Mouse (Mus musculus): ENCODE data around the gene Ifna6. TPM values are rescaled to one million over a fixed set of nuclear protein-coding genes. Genes with fewer than 3 reads are reported as not detected.
"Not testable (repeated sequence)": the region's sequence is repeated elsewhere in the genome, so short reads cannot be mapped to it uniquely, and the experiment has no call there.

The Ifna6 gene
- not detected in 2 replicates for polyA plus RNA-seq (2016; fragmentation: Nextera tagmentation; extraction: Ambion mirVana)

DNA sequence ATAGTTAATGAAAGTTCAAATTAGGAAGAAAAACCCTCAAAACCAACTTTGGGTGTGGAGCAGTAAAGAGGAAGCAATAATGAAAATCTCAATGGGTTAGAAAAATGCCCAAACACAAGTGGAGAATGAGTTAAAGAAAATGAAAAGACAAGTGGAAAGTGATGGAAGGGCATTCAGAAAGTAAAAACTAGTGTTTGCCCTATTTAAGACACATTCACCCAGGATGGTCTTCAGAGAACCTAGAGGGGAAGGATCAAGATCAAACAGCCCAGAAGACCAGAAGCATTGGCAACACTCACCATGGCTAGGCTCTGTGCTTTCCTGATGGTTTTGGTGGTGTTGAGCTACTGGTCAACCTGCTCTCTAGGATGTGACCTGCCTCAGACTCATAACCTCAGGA lies at the start of gene Ifna6:
Gene Ifna6 (plus strand): TSS at position 301 of the 400 bp plus-strand sequence.
- not testable (repeated sequence) for ATAC-seq (ENCODE audit: insufficient number of reproducible peaks, insufficient read depth, low FRiP score, low TSS enrichment, low read depth); H3K27ac ChIP-seq; H3K4me2 ChIP-seq; H3K4me1 ChIP-seq (replicated peaks); H3K4me3 ChIP-seq (replicated peaks); H3K36me3 ChIP-seq; H3K27me3 ChIP-seq; H3K9me3 ChIP-seq; H3K9ac ChIP-seq (replicated peaks)

DNA sequence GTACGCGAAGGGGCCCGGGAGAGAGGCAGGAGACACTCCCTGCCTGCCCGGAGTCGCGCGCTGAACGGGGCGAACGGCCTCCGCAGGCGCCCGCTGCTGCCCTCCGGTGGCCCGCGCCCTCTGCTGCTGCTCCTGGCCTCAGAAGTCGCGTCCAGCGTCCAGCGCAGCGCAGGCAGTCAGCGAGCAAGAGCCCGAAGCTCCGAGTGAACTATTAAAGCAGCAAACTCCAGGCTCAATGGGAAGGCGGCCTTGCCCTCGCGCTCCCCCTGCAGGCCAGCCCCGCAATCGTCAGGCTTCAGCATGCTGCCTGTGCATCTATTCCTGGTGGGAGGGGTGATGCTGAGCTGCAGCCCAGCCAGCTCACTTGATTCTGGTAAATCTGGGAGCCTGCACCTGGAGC lies 47.7 kb upstream of the Ifna6 start, which contains the start of gene Gm13272:
Gene Gm13272 (plus strand): TSS at position 301 of the 400 bp plus-strand sequence.
- no CpG with 5 or more reads among the region's 29 CpGs for WGBS

DNA sequence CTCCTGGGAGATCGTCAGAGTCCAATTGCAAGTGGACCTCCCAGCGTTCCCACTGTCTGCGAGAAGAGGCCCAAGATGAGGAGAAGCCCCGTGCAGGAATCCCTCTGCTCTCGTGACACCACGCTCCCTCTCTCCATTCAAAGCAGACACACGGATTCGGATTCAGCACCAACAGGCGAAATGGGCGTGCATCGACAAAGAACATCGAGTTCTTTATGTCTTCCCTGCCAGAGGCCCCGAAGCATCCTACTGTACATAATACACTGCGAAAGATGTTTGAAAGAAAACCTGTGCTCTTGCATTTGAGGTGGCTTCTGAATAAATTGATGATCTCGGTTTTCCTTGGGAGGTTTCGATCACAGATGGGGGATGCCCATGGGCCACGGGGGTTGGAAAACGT lies 46.9 kb upstream of the Ifna6 start:
- not testable (repeated sequence) for H3K4me2 ChIP-seq; H3K9me3 ChIP-seq; H3K9ac ChIP-seq (replicated peaks); ATAC-seq (ENCODE audit: insufficient number of reproducible peaks, insufficient read depth, low FRiP score, low TSS enrichment, low read depth); H3K27me3 ChIP-seq; H3K4me3 ChIP-seq (replicated peaks); H3K4me1 ChIP-seq (replicated peaks); H3K27ac ChIP-seq; H3K36me3 ChIP-seq
- 53% methylated on average over 16 of the region's 18 CpGs for WGBS

More for the DNA sequence above, 47.7 kb upstream of the Ifna6 start, which contains the start of gene Gm13272:
- not testable (repeated sequence) for H3K27me3 ChIP-seq; H3K36me3 ChIP-seq; H3K9me3 ChIP-seq; ATAC-seq (ENCODE audit: insufficient number of reproducible peaks, insufficient read depth, low FRiP score, low TSS enrichment, low read depth); H3K27ac ChIP-seq; H3K4me1 ChIP-seq (replicated peaks); H3K9ac ChIP-seq (replicated peaks); H3K4me3 ChIP-seq (replicated peaks); H3K4me2 ChIP-seq

DNA sequence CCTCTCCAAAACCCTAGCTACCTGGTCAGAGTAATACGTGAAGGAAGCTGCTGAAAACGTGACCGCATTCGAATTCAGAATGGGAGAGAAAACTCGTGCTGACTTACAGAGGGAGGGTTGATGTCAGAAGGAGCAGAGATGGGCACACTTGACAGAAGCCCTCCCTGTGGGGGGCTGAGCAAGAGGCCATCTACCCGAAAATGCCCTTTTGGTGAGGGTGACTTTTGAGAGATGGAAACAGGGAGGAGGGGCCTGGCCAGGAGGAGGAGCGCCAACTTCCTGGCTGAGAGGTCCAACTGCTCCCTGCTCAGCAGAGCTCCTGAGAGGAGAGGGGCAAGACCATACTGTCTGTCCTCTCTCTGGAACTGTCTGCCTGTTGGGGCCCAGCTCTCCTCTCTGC lies 45.4 kb upstream of the Ifna6 start, which contains the start of gene Ifnz:
Gene Ifnz (plus strand): TSS at position 301 of the 400 bp plus-strand sequence.
- not testable (repeated sequence) for H3K4me1 ChIP-seq (replicated peaks); ATAC-seq (ENCODE audit: insufficient number of reproducible peaks, insufficient read depth, low FRiP score, low TSS enrichment, low read depth); H3K36me3 ChIP-seq; H3K27ac ChIP-seq; H3K9me3 ChIP-seq; H3K27me3 ChIP-seq; H3K9ac ChIP-seq (replicated peaks)
- peak within 1 kb of the TSS; percentile 45 for H3K4me2 ChIP-seq
- WGBS = 12% methylated on average over 5 of the region's 7 CpGs
- peak within 1 kb of the TSS; percentile 25; the same call in 1 of the 2 replicates for H3K4me3 ChIP-seq (replicated peaks)

DNA sequence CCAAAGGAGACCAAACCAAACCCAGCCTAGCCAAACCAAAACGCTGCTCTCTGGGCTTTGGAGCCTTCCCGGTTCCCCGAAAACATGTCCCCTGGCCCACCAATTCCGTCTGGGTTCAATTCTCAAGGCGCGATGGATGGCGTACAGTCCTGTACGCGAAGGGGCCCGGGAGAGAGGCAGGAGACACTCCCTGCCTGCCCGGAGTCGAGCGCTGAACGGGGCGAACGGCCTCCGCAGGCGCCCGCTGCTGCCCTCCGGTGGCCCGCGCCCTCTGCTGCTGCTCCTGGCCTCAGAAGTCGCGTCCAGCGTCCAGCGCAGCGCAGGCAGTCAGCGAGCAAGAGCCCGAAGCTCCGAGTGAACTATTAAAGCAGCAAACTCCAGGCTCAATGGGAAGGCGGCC lies 44.9 kb upstream of the Ifna6 start:
- 2% methylated on average over 19 of the region's 31 CpGs for WGBS
- not testable (repeated sequence) for H3K27me3 ChIP-seq; H3K9me3 ChIP-seq; ATAC-seq (ENCODE audit: insufficient number of reproducible peaks, insufficient read depth, low FRiP score, low TSS enrichment, low read depth); H3K9ac ChIP-seq (replicated peaks); H3K27ac ChIP-seq; H3K4me1 ChIP-seq (replicated peaks); H3K36me3 ChIP-seq
- peak overlapping the region; percentile 25; the same call in 1 of the 2 replicates for H3K4me3 ChIP-seq (replicated peaks)
- peak overlapping the region; percentile 45 for H3K4me2 ChIP-seq

DNA sequence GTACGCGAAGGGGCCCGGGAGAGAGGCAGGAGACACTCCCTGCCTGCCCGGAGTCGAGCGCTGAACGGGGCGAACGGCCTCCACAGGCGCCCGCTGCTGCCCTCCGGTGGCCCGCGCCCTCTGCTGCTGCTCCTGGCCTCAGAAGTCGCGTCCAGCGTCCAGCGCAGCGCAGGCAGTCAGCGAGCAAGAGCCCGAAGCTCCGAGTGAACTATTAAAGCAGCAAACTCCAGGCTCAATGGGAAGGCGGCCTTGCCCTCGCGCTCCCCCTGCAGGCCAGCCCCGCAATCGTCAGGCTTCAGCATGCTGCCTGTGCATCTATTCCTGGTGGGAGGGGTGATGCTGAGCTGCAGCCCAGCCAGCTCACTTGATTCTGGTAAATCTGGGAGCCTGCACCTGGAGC lies 41.8 kb upstream of the Ifna6 start, which contains the start of gene Gm13276:
Gene Gm13276 (plus strand): TSS at position 301 of the 400 bp plus-strand sequence.
- not testable (repeated sequence) for H3K27ac ChIP-seq; H3K4me3 ChIP-seq (replicated peaks); H3K9me3 ChIP-seq; H3K4me1 ChIP-seq (replicated peaks); H3K36me3 ChIP-seq; H3K9ac ChIP-seq (replicated peaks); H3K27me3 ChIP-seq; ATAC-seq (ENCODE audit: insufficient number of reproducible peaks, insufficient read depth, low FRiP score, low TSS enrichment, low read depth); H3K4me2 ChIP-seq
- no CpG with 5 or more reads among the region's 27 CpGs for WGBS

DNA sequence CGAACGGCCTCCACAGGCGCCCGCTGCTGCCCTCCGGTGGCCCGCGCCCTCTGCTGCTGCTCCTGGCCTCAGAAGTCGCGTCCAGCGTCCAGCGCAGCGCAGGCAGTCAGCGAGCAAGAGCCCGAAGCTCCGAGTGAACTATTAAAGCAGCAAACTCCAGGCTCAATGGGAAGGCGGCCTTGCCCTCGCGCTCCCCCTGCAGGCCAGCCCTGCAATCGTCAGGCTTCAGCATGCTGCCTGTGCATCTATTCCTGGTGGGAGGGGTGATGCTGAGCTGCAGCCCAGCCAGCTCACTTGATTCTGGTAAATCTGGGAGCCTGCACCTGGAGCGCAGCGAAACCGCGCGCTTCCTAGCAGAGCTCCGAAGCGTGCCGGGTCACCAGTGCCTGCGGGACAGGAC lies 38.8 kb upstream of the Ifna6 start, which contains the start of gene Gm13277:
Gene Gm13277 (plus strand): TSS at position 231 of the 400 bp plus-strand sequence.
- WGBS = 0% methylated on average over 4 of the region's 28 CpGs
- H3K27me3 ChIP-seq; H3K9ac ChIP-seq (replicated peaks); H3K4me3 ChIP-seq (replicated peaks); ATAC-seq (ENCODE audit: insufficient number of reproducible peaks, insufficient read depth, low FRiP score, low TSS enrichment, low read depth); H3K4me1 ChIP-seq (replicated peaks); H3K36me3 ChIP-seq; H3K4me2 ChIP-seq; H3K9me3 ChIP-seq; H3K27ac ChIP-seq: not testable (repeated sequence)

DNA sequence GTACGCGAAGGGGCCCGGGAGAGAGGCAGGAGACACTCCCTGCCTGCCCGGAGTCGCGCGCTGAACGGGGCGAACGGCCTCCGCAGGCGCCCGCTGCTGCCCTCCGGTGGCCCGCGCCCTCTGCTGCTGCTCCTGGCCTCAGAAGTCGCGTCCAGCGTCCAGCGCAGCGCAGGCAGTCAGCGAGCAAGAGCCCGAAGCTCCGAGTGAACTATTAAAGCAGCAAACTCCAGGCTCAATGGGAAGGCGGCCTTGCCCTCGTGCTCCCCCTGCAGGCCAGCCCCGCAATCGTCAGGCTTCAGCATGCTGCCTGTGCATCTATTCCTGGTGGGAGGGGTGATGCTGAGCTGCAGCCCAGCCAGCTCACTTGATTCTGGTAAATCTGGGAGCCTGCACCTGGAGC lies 36.0 kb upstream of the Ifna6 start, which contains the start of gene Gm13278:
Gene Gm13278 (plus strand): TSS at position 301 of the 400 bp plus-strand sequence.
- H3K27me3 ChIP-seq; H3K9ac ChIP-seq (replicated peaks); H3K27ac ChIP-seq; H3K4me2 ChIP-seq; H3K4me3 ChIP-seq (replicated peaks); H3K36me3 ChIP-seq; H3K4me1 ChIP-seq (replicated peaks); ATAC-seq (ENCODE audit: insufficient number of reproducible peaks, insufficient read depth, low FRiP score, low TSS enrichment, low read depth); H3K9me3 ChIP-seq: not testable (repeated sequence)
- no CpG with 5 or more reads among the region's 28 CpGs for WGBS

DNA sequence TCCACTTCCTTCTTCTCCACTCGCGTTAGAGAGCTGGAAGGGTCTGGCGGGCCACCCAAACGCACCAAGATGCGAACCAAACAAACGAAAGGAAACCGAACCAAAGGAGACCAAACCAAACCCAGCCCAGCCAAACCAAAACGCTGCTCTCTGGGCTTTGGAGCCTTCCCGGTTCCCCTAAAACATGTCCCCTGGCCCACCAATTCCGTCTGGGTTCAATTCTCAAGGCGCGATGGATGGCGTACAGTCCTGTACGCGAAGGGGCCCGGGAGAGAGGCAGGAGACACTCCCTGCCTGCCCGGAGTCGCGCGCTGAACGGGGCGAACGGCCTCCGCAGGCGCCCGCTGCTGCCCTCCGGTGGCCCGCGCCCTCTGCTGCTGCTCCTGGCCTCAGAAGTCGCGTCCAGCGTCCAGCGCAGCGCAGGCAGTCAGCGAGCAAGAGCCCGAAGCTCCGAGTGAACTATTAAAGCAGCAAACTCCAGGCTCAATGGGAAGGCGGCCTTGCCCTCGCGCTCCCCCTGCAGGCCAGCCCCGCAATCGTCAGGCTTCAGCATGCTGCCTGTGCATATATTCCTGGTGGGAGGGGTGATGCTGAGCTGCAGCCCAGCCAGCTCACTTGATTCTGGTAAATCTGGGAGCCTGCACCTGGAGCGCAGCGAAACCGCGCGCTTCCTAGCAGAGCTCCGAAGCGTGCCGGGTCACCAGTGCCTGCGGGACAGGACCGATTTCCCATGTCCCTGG lies 33.1 kb upstream of the Ifna6 start, which contains the start of gene Gm13275:
Gene Gm13275 (plus strand): TSS at position 552 of the 740 bp plus-strand sequence.
- not testable (repeated sequence) for H3K36me3 ChIP-seq; H3K9ac ChIP-seq (replicated peaks); H3K4me3 ChIP-seq (replicated peaks); H3K4me1 ChIP-seq (replicated peaks); H3K27me3 ChIP-seq; H3K4me2 ChIP-seq; H3K9me3 ChIP-seq; H3K27ac ChIP-seq; ATAC-seq (ENCODE audit: insufficient number of reproducible peaks, insufficient read depth, low FRiP score, low TSS enrichment, low read depth)
- 0% methylated on average over 18 of the region's 52 CpGs for WGBS

DNA sequence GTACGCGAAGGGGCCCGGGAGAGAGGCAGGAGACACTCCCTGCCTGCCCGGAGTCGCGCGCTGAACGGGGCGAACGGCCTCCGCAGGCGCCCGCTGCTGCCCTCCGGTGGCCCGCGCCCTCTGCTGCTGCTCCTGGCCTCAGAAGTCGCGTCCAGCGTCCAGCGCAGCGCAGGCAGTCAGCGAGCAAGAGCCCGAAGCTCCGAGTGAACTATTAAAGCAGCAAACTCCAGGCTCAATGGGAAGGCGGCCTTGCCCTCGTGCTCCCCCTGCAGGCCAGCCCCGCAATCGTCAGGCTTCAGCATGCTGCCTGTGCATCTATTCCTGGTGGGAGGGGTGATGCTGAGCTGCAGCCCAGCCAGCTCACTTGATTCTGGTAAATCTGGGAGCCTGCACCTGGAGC lies 30.1 kb upstream of the Ifna6 start, which contains the start of gene Gm13279:
Gene Gm13279 (plus strand): TSS at position 301 of the 400 bp plus-strand sequence.
- WGBS = no CpG with 5 or more reads among the region's 28 CpGs
- H3K4me2 ChIP-seq; ATAC-seq (ENCODE audit: insufficient number of reproducible peaks, insufficient read depth, low FRiP score, low TSS enrichment, low read depth); H3K4me1 ChIP-seq (replicated peaks); H3K27ac ChIP-seq; H3K27me3 ChIP-seq; H3K4me3 ChIP-seq (replicated peaks); H3K9ac ChIP-seq (replicated peaks); H3K9me3 ChIP-seq; H3K36me3 ChIP-seq: not testable (repeated sequence)

DNA sequence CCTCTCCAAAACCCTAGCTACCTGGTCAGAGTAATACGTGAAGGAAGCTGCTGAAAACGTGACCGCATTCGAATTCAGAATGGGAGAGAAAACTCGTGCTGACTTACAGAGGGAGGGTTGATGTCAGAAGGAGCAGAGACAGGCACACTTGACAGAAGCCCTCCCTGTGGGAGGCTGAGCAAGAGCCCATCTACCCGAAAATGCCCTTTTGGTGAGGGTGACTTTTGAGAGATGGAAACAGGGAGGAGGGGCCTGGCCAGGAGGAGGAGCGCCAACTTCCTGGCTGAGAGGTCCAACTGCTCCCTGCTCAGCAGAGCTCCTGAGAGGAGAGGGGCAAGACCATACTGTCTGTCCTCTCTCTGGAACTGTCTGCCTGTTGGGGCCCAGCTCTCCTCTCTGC lies 27.9 kb upstream of the Ifna6 start, which contains the start of gene Gm13285:
Gene Gm13285 (plus strand): TSS at position 301 of the 400 bp plus-strand sequence.
- WGBS = 11% methylated on average over 5 of the region's 7 CpGs
- H3K4me3 ChIP-seq (replicated peaks); H3K27ac ChIP-seq: not testable (repeated sequence)

More for the DNA sequence above, 27.9 kb upstream of the Ifna6 start, which contains the start of gene Gm13285:
- not testable (repeated sequence) for H3K27me3 ChIP-seq; H3K9ac ChIP-seq (replicated peaks); H3K36me3 ChIP-seq; H3K4me2 ChIP-seq; H3K9me3 ChIP-seq; ATAC-seq (ENCODE audit: insufficient number of reproducible peaks, insufficient read depth, low FRiP score, low TSS enrichment, low read depth); H3K4me1 ChIP-seq (replicated peaks)
